21 mouse cellular contexts compared by ENCODE assay signal in genomic region chr19:37466978-37467377, GRCm38 (mm10). TPM values are rescaled to one million over a fixed set of nuclear protein-coding genes. Genes with fewer than 3 reads are reported as not detected.
DNase-seq lines count a peak whose midpoint lies in the region; ATAC-seq and TF ChIP-seq lines count a peak whose summit lies in the region.
"Had no signal": no experiment of that assay in that cellular context is flagged by ENCODE, and none has a peak within 500 bp of the region (broad histone marks: within the 10 kb centered on the region; RNA-seq: fewer than 3 reads in every experiment).

No protein-coding gene starts in this region.

- no peaks in the 10 kb centered on the region for H3K9me3 ChIP-seq in midbrain, embryonic 14.5 days (ENCODE audit: control insufficient read depth, low read length)
- H3K9me3 ChIP-seq: embryonic facial prominence, embryonic 13.5 days; forebrain, embryonic 12.5 days; G1E; heart, embryonic 13.5 days; hindbrain, embryonic 12.5 days; intestine, embryonic 15.5 days had no signal

- no peaks in the 10 kb centered on the region for H3K27me3 ChIP-seq in spleen, adult 2 months (ENCODE audit: control insufficient read depth, insufficient read depth, low read length)
- H3K27me3 ChIP-seq in midbrain, embryonic 14.5 days (ENCODE audit: control insufficient read depth, insufficient read depth, low read length) = no peaks in the 10 kb centered on the region
- H3K27me3 ChIP-seq: embryonic facial prominence, embryonic 13.5 days; forebrain, embryonic 12.5 days; hindbrain, embryonic 12.5 days; intestine, embryonic 15.5 days had no signal

- peak in 1 of 2 experiments; percentile 44 for DNase-seq in spleen, adult 2 months (ENCODE audit: low read depth in 1 of 2, low spot score in 2 of 2)
- DNase-seq in spleen, postnatal 14 days (ENCODE audit: low spot score in 2 of 2) = no peak
- DNase-seq in B cell, adult 2 months = peak; percentile 62 to 67
- no peak for DNase-seq in layer of hippocampus, postnatal 25 days (ENCODE audit: extremely low spot score in 1 of 2, low spot score in 1 of 2)
- DNase-seq in midbrain, embryonic 14.5 days = no peak
- DNase-seq in right cerebral cortex, postnatal 4 days = no peak
- DNase-seq: adrenal gland, postnatal 10 days; cerebellum, adult 11-12 months; cerebellum, postnatal 10 days; gastrocnemius, postnatal 10 days; heart, postnatal 36 days had no signal

- no peak overlapping the region for H3K9ac ChIP-seq in midbrain, embryonic 14.5 days (replicated peaks; ENCODE audit: low read length)
- H3K9ac ChIP-seq: embryonic facial prominence, embryonic 13.5 days; forebrain, embryonic 12.5 days; heart, embryonic 13.5 days; hindbrain, embryonic 12.5 days; intestine, embryonic 15.5 days had no signal

- TF ChIP-seq CTCF in spleen, adult 2 months (IDR thresholded peaks at IDR 0.05; ENCODE audit: extremely low read depth, insufficient read depth, insufficient read length, insufficient replicate concordance) = no peak

- no peak overlapping the region for H3K4me2 ChIP-seq in midbrain, embryonic 14.5 days (ENCODE audit: low read length)
- H3K4me2 ChIP-seq: embryonic facial prominence, embryonic 13.5 days; forebrain, embryonic 12.5 days; heart, embryonic 13.5 days; hindbrain, embryonic 12.5 days; intestine, embryonic 15.5 days had no signal

- no peaks in the 10 kb centered on the region for H3K36me3 ChIP-seq in spleen, adult 2 months (ENCODE audit: control insufficient read depth, insufficient read depth, low read length)
- no peaks in the 10 kb centered on the region for H3K36me3 ChIP-seq in midbrain, embryonic 14.5 days (ENCODE audit: control insufficient read depth, insufficient read depth, low read length)
- H3K36me3 ChIP-seq: embryonic facial prominence, embryonic 13.5 days; forebrain, embryonic 12.5 days; G1E; heart, embryonic 13.5 days; hindbrain, embryonic 12.5 days; intestine, embryonic 15.5 days had no signal

- H3K27ac ChIP-seq in spleen, adult 2 months (ENCODE audit: insufficient read depth, low read length) = peak overlapping the region; percentile 29
- no peak overlapping the region for H3K27ac ChIP-seq in midbrain, embryonic 14.5 days (replicated peaks; ENCODE audit: low read depth, low read length)
- H3K27ac ChIP-seq: embryonic facial prominence, embryonic 13.5 days; forebrain, embryonic 12.5 days; heart, embryonic 13.5 days; hindbrain, embryonic 12.5 days; hindbrain, postnatal 0 days; intestine, embryonic 15.5 days had no signal

- no peak overlapping the region for H3K4me3 ChIP-seq in spleen, adult 2 months (ENCODE audit: extremely low read depth, insufficient read depth, insufficient read length)
- no peak overlapping the region for H3K4me3 ChIP-seq in midbrain, embryonic 14.5 days (replicated peaks; ENCODE audit: low read depth, low read length)
- H3K4me3 ChIP-seq: embryonic facial prominence, embryonic 13.5 days; forebrain, embryonic 12.5 days; heart, embryonic 13.5 days; hindbrain, embryonic 12.5 days; intestine, embryonic 15.5 days had no signal

- WGBS in spleen, adult 2 months = 15% methylated on average over 5 of the region's 5 CpGs
- WGBS in midbrain, embryonic 14.5 days = 93% methylated on average over 5 of the region's 5 CpGs

- H3K4me1 ChIP-seq in spleen, adult 2 months (ENCODE audit: control insufficient read depth, insufficient read depth, insufficient read length) = peaks cover 33% of the 10 kb centered on the region
- no peaks in the 10 kb centered on the region for H3K4me1 ChIP-seq in midbrain, embryonic 14.5 days (ENCODE audit: control insufficient read depth, insufficient read depth, low read length)
- H3K4me1 ChIP-seq: embryonic facial prominence, embryonic 13.5 days; forebrain, embryonic 12.5 days; heart, embryonic 13.5 days; hindbrain, embryonic 12.5 days; intestine, embryonic 15.5 days had no signal

- TF ChIP-seq POLR2A in spleen, adult 2 months (IDR thresholded peaks at IDR 0.05; ENCODE audit: low read depth, low read length) = no peak

- peak; percentile 65 for ATAC-seq in common myeloid progenitor, adult 5-6 weeks (replicated peaks; ENCODE audit: low read depth, poor library complexity, severe bottlenecking)
- 0 out of 2 replicates have a peak, but pooled peaks have one; percentile 14 for ATAC-seq in monocyte, adult 5-6 weeks (replicated peaks; ENCODE audit: insufficient number of reproducible peaks, low FRiP score, low TSS enrichment, poor library complexity, severe bottlenecking)
- ATAC-seq in midbrain, embryonic 14.5 days (ENCODE audit: low FRiP score, low TSS enrichment) = no peak
- ATAC-seq: forebrain, embryonic 16.5 days; hindbrain, postnatal 0 days; intestine, embryonic 15.5 days had no signal

RNA-seq across cellular contexts. Expression of gene Hhex, which starts 32.4 kb away (rescaled TPM):
- polyA plus RNA-seq in spleen, adult 2 months (2012; rRNA removed) = 52.9 and 105 TPM in 2 replicates
- total RNA-seq in common myeloid progenitor, adult 5-6 weeks (2017) = 47.6 and 72.5 TPM in 2 replicates
- total RNA-seq in monocyte, adult 5-6 weeks (2017) = 52.2 to 59.3 TPM (median 53.1 TPM) in 3 replicates
- total RNA-seq in layer of hippocampus, postnatal 25 days (2021) = 1 to 10 TPM; 2.3 to 2.4 TPM
- polyA plus RNA-seq in midbrain, embryonic 14.5 days (2014; fragmentation: Nextera tagmentation; extraction: Ambion mirVana) = 1.4 and 4.2 TPM in 2 replicates

Comparison
In these comparisons a context has a peak if more than half of its experiments do, and no peak if none do; other contexts are left out.
1. DNase-seq: peak in B cell, adult 2 months (2 of 2); none in spleen, postnatal 14 days (0 of 2), layer of hippocampus, postnatal 25 days (0 of 2), midbrain, embryonic 14.5 days (single experiment) and right cerebral cortex, postnatal 4 days (single experiment).
2. RNA of gene Hhex, which starts 32.4 kb away (total RNA-seq): 47.6 to 72.5 TPM in common myeloid progenitor, adult 5-6 weeks and 52.2 to 59.3 TPM in monocyte, adult 5-6 weeks; 2.3 to 2.4 TPM in layer of hippocampus, postnatal 25 days; every median in the first group is over 10 times any median in the second.